Mouse (Mus musculus): ENCODE measurements around the gene Zfp13.
"Not testable (repeated sequence)": the region's sequence is repeated elsewhere in the genome, so short reads cannot be mapped to it uniquely, and the experiment has no call there.

- not testable (repeated sequence) for TF ChIP-seq EP300, CTCF (IDR thresholded peaks at IDR 0.05; ENCODE audit: low read depth)
Measured at GRCm38 (mm10) chr17:23531408-23531807, 67.9 kb downstream of the Zfp13 start.
